Mouse (Mus musculus) small intestine, adult 2 months (tissue): ENCODE measurements around the gene Pde8b.

Experiments
- CTCF ChIP-seq: fragments of 200-500 bp; IDR thresholded peaks from 2 replicates; pipeline ENCODE4 v1.5.1; 2012; ENCODE audit warnings: low read depth, mild to moderate bottlenecking, control low read depth, inconsistent platforms, low read length, moderate library complexity, mixed read lengths; ENCODE audit not compliant: insufficient replicate concordance, insufficient read length; ENCODE audit errors: extremely low read depth
- POLR2A ChIP-seq: fragments of 200-500 bp; IDR thresholded peaks from 2 replicates; pipeline ENCODE4 v1.6.1; 2012; ENCODE audit warnings: low read depth, mild to moderate bottlenecking, control low read depth, inconsistent platforms, low read length, moderate library complexity

DNA sequence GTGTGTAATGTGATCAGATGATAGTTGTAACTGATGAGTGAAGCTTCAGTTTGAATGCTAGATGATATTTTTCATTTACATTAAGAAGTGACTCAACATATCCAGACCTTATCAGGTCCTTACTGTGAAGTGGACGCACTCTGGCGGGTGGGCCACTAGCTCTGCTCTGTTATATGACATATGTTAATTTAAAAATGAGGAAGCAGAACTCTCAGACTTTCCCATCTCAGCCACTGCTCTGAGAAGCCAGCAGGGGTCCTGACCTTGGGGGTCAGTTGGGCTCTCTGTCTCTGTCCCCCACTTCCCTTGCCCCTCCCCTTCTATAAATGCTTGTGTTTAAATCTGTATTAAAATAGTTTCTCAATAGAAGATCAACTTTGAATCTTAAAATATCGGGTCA is 172.4 kb downstream of the Pde8b start:
- TF ChIP-seq CTCF (no peak), POLR2A (no peak)
